Mouse (Mus musculus) frontal cortex, adult 2 months (tissue): ENCODE results near the gene Cpa4. TPM values are rescaled to one million over a fixed set of nuclear protein-coding genes. Genes with fewer than 3 reads are reported as not detected.
A peak's percentile ranks its signal among the peaks of the same experiment; 100 is the strongest.

ENCODE experiments used
- DNase-seq, 2 experiments: peaks; one replicate each; pipeline ENCODE4 v3.0.0; 2022; ENCODE audit warnings: low spot score in 1 of 2; ENCODE audit errors: extremely low spot score in 1 of 2
- polyA plus RNA-seq: library from polyadenylated mRNA; depleted of rRNA; stranded (reverse); fragments of >200 nt; gene quantifications from 2 replicates; pipeline ENCODE4 v1.2.3, GENCODE M21; 2012

The Cpa4 gene
- polyA plus RNA-seq, 1 experiment = 0.24 TPM

GRCm38 (mm10) chr6:30589819-30590218 is 21.6 kb downstream of the Cpa4 start:
- no peak for DNase-seq

- no peak for DNase-seq
Measured at GRCm38 (mm10) chr6:30591851-30592404, 23.8 kb downstream of the Cpa4 start.

- DNase-seq = no peak
Measured at GRCm38 (mm10) chr6:30592417-30592974, 24.3 kb downstream of the Cpa4 start.

- no peak for DNase-seq
Measured at GRCm38 (mm10) chr6:30594364-30594763, 26.2 kb downstream of the Cpa4 start.

GRCm38 (mm10) chr6:30596230-30596898 is 28.2 kb downstream of the Cpa4 start:
- no peak for DNase-seq

- no peak for DNase-seq
Measured at GRCm38 (mm10) chr6:30600033-30600432, 31.9 kb downstream of the Cpa4 start.

GRCm38 (mm10) chr6:30600995-30601394 is 32.8 kb downstream of the Cpa4 start:
- DNase-seq = no peak

- DNase-seq = no peak
Measured at GRCm38 (mm10) chr6:30604342-30604867, 36.2 kb downstream of the Cpa4 start.

GRCm38 (mm10) chr6:30605111-30605510 is 36.9 kb downstream of the Cpa4 start:
- DNase-seq = no peak

- DNase-seq = no peak
Measured at GRCm38 (mm10) chr6:30605672-30606071, 37.5 kb downstream of the Cpa4 start.

GRCm38 (mm10) chr6:30610710-30611109 is 42.5 kb downstream of the Cpa4 start, which contains the start of gene Cpa5:
Cpa5 (plus strand) TSS chr6:30611010.
- no peak for DNase-seq

- no peak for DNase-seq
Measured at GRCm38 (mm10) chr6:30611212-30611611, 43.0 kb downstream of the Cpa4 start.

GRCm38 (mm10) chr6:30614251-30614650 is 46.1 kb downstream of the Cpa4 start:
- no peak for DNase-seq

- DNase-seq = no peak
Measured at GRCm38 (mm10) chr6:30615741-30616140, 47.6 kb downstream of the Cpa4 start.

- DNase-seq = peak in 1 of 2 experiments; percentile 6
Measured at GRCm38 (mm10) chr6:30616491-30616941, 48.3 kb downstream of the Cpa4 start.

GRCm38 (mm10) chr6:30617020-30617958 is 49.1 kb downstream of the Cpa4 start:
- DNase-seq = no peak

GRCm38 (mm10) chr6:30617959-30618590 is 49.9 kb downstream of the Cpa4 start:
- peak; percentile 51 to 67 for DNase-seq

GRCm38 (mm10) chr6:30618735-30619134 is 50.6 kb downstream of the Cpa4 start:
- DNase-seq = no peak

GRCm38 (mm10) chr6:30619606-30620005 is 51.4 kb downstream of the Cpa4 start:
- no peak for DNase-seq

- no peak for DNase-seq
Measured at GRCm38 (mm10) chr6:30620591-30620990, 52.4 kb downstream of the Cpa4 start.
